Mouse (Mus musculus): ENCODE data around the gene Abcb8.

DNA sequence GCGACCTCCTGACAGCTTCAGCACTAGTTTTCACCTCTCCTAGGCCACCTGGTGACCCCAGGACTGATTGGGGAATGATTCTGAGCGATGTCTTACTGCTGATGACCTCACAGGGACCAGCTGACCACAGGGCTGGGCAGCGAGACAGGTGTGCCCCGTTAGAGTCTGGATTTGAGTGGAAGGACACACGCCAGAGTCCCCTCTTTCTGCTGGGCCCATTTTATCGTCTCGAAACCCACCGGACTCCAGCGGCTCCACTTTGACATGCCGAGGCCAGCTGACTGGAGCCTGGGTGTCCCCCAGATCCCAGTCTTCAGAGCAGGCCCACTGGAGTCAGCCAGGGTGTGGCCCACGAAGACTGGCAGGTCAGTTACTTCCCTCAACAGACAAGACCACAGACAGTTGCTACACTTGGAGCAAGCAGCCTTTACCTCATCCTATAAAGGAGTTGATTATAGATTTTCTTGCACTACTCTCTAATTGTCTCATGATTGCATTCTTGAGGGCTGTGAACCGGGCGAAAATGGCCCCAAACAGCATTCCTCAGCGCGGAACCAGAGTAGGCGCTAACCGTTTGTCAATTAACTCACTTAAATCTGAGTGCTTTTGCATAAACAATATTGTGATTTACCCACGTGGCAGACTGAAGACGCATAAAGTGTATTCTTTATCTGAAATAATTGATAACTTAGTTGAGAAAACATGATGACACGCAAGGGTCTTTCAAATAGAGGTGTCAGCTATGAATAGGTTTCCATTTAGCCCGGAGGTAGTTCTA, 30.7 kb downstream of the Abcb8 start:
- TF ChIP-seq GATA1 (IDR thresholded peaks at IDR 0.05; ENCODE audit: borderline replicate concordance, low read length) (no peak), FLI1 (IDR thresholded peaks at IDR 0.05; ENCODE audit: low read length) (no peak)

All from megakaryocyte, embryonic 14.5 days (primary cell).